Mouse (Mus musculus) heart, postnatal 36 days (tissue): ENCODE measurements around the gene Zfp384. TPM values are rescaled to one million over a fixed set of nuclear protein-coding genes. Genes with fewer than 3 reads are reported as not detected.

Source experiments
- DNase-seq, 2 experiments: peaks; one replicate each; pipeline ENCODE4 v3.0.0; 2021 to 2022
- intact Hi-C: fragments of 180-260 bp; cut with DNase I; formaldehyde crosslinking; loops from one replicate; pipeline ENCODE4 v1.15.1; 2025
- total RNA-seq, 2 experiments: library from RNA; stranded (reverse); gene quantifications; 2 replicates each; pipeline ENCODE4 v1.2.3; 2021

Gene Zfp384
- 10 to 100 TPM; 19.6 to 21.6 TPM for total RNA-seq

- intact Hi-C loops, result loop anchor here (1.0 to 10.0 kb wide), 6 partner anchors 30 to 294 kb away; partner anchors contain the start of genes Cops7a, Emg1, Ing4 and Phb2
- no peak for DNase-seq
Measured at GRCm38 (mm10) chr6:125009129-125009180, at the start of gene Zfp384. TSS of gene Zfp384 (plus strand) at chr6:125009145.

GRCm38 (mm10) chr6:124959960-124960359 lies 49.0 kb upstream of the Zfp384 start:
- intact Hi-C loops, result loop anchor here (10.0 kb wide), 1 partner anchor 105 kb away; the partner anchor contains the start of gene P3h3
- DNase-seq, result no peak

GRCm38 (mm10) chr6:124961021-124961420 lies 47.9 kb upstream of the Zfp384 start:
- intact Hi-C loops, result loop anchor here (10.0 kb wide), 1 partner anchor 106 kb away; the partner anchor contains the start of gene P3h3
- no peak for DNase-seq

GRCm38 (mm10) chr6:124964638-124965037 lies 44.3 kb upstream of the Zfp384 start:
- intact Hi-C loops, result loop anchor here (1.0 to 10.0 kb wide), 5 partner anchors 32 to 110 kb away; partner anchors contain the start of genes Ing4, P3h3 and Zfp384

GRCm38 (mm10) chr6:124965088-124965719 lies 43.7 kb upstream of the Zfp384 start, which contains the start of gene Cops7a:
TSS of gene Cops7a (minus strand) at chr6:124965538.
- DNase-seq, result peak; percentile 98 to 99
- intact Hi-C loops, result loop anchor here (1.0 to 10.0 kb wide), 5 partner anchors 32 to 110 kb away; partner anchors contain the start of genes Ing4, P3h3 and Zfp384

More at GRCm38 (mm10) chr6:124964638-124965037, 44.3 kb upstream of the Zfp384 start:
- DNase-seq, result no peak

- DNase-seq, result no peak
- intact Hi-C loops, result loop anchor here (1.0 to 10.0 kb wide), 5 partner anchors 33 to 111 kb away; partner anchors contain the start of genes Ing4, P3h3 and Zfp384
Measured at GRCm38 (mm10) chr6:124965747-124966146, 43.2 kb upstream of the Zfp384 start.

- DNase-seq, result peak; percentile 7 to 13
- intact Hi-C loops, result loop anchor here (10.0 kb wide), 1 partner anchor 112 kb away; the partner anchor contains the start of gene P3h3
Measured at GRCm38 (mm10) chr6:124966466-124967118, 42.4 kb upstream of the Zfp384 start.

GRCm38 (mm10) chr6:124967766-124968165 lies 41.2 kb upstream of the Zfp384 start:
- intact Hi-C loops, result loop anchor here (10.0 kb wide), 1 partner anchor 113 kb away; the partner anchor contains the start of gene P3h3
- DNase-seq, result peak; percentile 36 to 56

- intact Hi-C loops, result no loop called here
- no peak for DNase-seq
Measured at GRCm38 (mm10) chr6:124992241-124992640, 16.7 kb upstream of the Zfp384 start.

GRCm38 (mm10) chr6:124993365-124993764 lies 15.6 kb upstream of the Zfp384 start:
- no peak for DNase-seq
- intact Hi-C loops, result no loop called here

- intact Hi-C loops, result no loop called here
- DNase-seq, result no peak
Measured at GRCm38 (mm10) chr6:124993876-124994275, 15.1 kb upstream of the Zfp384 start.

- no peak for DNase-seq
- intact Hi-C loops, result no loop called here
Measured at GRCm38 (mm10) chr6:124995246-124995645, 13.7 kb upstream of the Zfp384 start.

GRCm38 (mm10) chr6:124995831-124996403 lies 13.0 kb upstream of the Zfp384 start:
- DNase-seq, result no peak
- intact Hi-C loops, result no loop called here

GRCm38 (mm10) chr6:124996551-124997501 lies 12.1 kb upstream of the Zfp384 start, which contains the start of gene Pianp:
TSS of gene Pianp (plus strand) at chr6:124996694.
- intact Hi-C loops, result no loop called here
- peak; percentile 73 to 88 for DNase-seq

GRCm38 (mm10) chr6:124998066-124998465 lies 10.9 kb upstream of the Zfp384 start:
- intact Hi-C loops, result no loop called here

GRCm38 (mm10) chr6:124999091-124999490 lies 9.9 kb upstream of the Zfp384 start:
- no peak for DNase-seq
- intact Hi-C loops, result no loop called here

More at GRCm38 (mm10) chr6:124998066-124998465, 10.9 kb upstream of the Zfp384 start:
- no peak for DNase-seq

GRCm38 (mm10) chr6:124999546-124999945 lies 9.4 kb upstream of the Zfp384 start:
- intact Hi-C loops, result no loop called here
- no peak for DNase-seq

- intact Hi-C loops, result loop anchor here (10.0 kb wide), 1 partner anchor 289 kb away; the partner anchor contains the start of genes Emg1 and Phb2
Measured at GRCm38 (mm10) chr6:125003706-125004105, 5.2 kb upstream of the Zfp384 start.

GRCm38 (mm10) chr6:125005086-125005485 lies 3.9 kb upstream of the Zfp384 start:
- intact Hi-C loops, result loop anchor here (10.0 kb wide), 1 partner anchor 290 kb away; the partner anchor contains the start of genes Emg1 and Phb2
- DNase-seq, result no peak

More at GRCm38 (mm10) chr6:125003706-125004105, 5.2 kb upstream of the Zfp384 start:
- no peak for DNase-seq

- no peak for DNase-seq
- intact Hi-C loops, result loop anchor here (2.0 to 10.0 kb wide), 5 partner anchors 43 to 293 kb away; partner anchors contain the start of genes Cops7a, Emg1 and Phb2
Measured at GRCm38 (mm10) chr6:125008060-125008459, 885 bp upstream of the Zfp384 start.
